Mouse (Mus musculus): ENCODE results near the gene Ash1l. TPM values are rescaled to one million over a fixed set of nuclear protein-coding genes. Genes with fewer than 3 reads are reported as not detected.

Ash1l gene
- total and polyA plus RNA-seq, 3 experiments, result 9.6 to 22.2 (median 12.8) TPM

DNA sequence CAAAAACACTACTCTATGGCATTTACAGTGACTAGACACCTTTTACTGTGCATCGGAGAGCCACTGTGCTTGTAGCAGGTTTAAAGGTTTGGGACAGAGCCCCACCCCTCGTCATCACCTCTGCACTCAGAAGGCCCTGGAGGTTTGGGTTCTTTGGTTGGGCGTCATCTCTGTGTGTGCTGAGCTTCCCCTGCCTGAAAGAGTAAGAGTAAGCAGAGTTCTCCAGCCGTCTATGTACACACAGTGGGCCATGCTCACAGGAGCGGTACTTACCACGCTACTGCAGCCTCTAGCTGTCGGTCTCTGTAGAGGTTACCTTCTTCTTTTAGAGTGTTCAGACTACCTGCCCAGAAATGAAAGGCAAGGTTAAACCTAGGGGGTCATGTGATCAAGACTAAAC lies 37.8 kb upstream of the Ash1l start:
- peaks cover 13% of the 10 kb centered on the region for H3K79me2 ChIP-seq (ENCODE audit: control insufficient read depth, insufficient read depth, low read length, poor library complexity)
- H3K4me1 ChIP-seq (ENCODE audit: control insufficient read depth in 1 of 2, insufficient read depth in 2 of 2, low read length in 2 of 2), result peaks cover 0 to 12% of the 10 kb centered on the region in 2 experiments; a peak in 1 of 4 replicates
- H3K4me3 ChIP-seq (ENCODE audit: control insufficient read depth in 1 of 2, insufficient read depth in 1 of 2, low read depth in 2 of 2, low read length in 2 of 2), result peak overlapping the region; percentile 67 to 81; a peak in 2 of 4 replicates
- H3K36me3 ChIP-seq (ENCODE audit: control insufficient read depth in 1 of 2, insufficient read depth in 2 of 2, low read length in 2 of 2), result peaks cover 0 to 9% of the 10 kb centered on the region in 2 experiments; a peak in 3 of 4 replicates
- H3K9me3 ChIP-seq (replicated peaks; ENCODE audit: insufficient read depth, low read length), result no peaks in the 10 kb centered on the region
- no peak for TF ChIP-seq ZNF384 (IDR thresholded peaks at IDR 0.05; ENCODE audit: low read depth, low read length)
- peak; percentile 76; the same call in 1 of the 2 replicates for TF ChIP-seq USF1 (IDR thresholded peaks at IDR 0.05; ENCODE audit: low read depth, low read length)
- no peaks in the 10 kb centered on the region for H3K27me3 ChIP-seq (ENCODE audit: control insufficient read depth in 1 of 2, insufficient read depth in 2 of 2, low read length in 2 of 2)
- DNase-seq (ENCODE audit: low read depth, low spot score), result no peak
- no peak overlapping the region for H3K9ac ChIP-seq (ENCODE audit: control insufficient read depth, low read depth, low read length, poor library complexity, severe bottlenecking)
- no peak overlapping the region for H3K27ac ChIP-seq (ENCODE audit: control insufficient read depth, low read depth, low read length)

- Histone ChIP-seq H3K9me3 (replicated peaks; ENCODE audit: insufficient read depth, low read length) (no peaks in the 10 kb centered on the region), H3K27ac (ENCODE audit: control insufficient read depth, low read depth, low read length) (peak within 1 kb of the TSS; percentile 79), H3K27me3 (ENCODE audit: control insufficient read depth in 1 of 2, insufficient read depth in 2 of 2, low read length in 2 of 2) (no peaks in the 10 kb centered on the region), H3K9ac (ENCODE audit: control insufficient read depth, low read depth, low read length, poor library complexity, severe bottlenecking) (peak within 1 kb of the TSS; percentile 80), H3K79me2 (ENCODE audit: control insufficient read depth, insufficient read depth, low read length, poor library complexity) (peaks cover 13% of the 10 kb centered on the region), H3K36me3 (ENCODE audit: control insufficient read depth in 1 of 2, insufficient read depth in 2 of 2, low read length in 2 of 2) (peaks cover 0 to 9% of the 10 kb centered on the region in 2 experiments; a peak in 2 of 4 replicates), H3K4me1 (ENCODE audit: control insufficient read depth in 1 of 2, insufficient read depth in 2 of 2, low read length in 2 of 2) (peaks cover 0 to 12% of the 10 kb centered on the region in 2 experiments; a peak in 1 of 4 replicates), H3K4me3 (ENCODE audit: control insufficient read depth in 1 of 2, insufficient read depth in 1 of 2, low read depth in 2 of 2, low read length in 2 of 2) (peak within 1 kb of the TSS; percentile 67 to 81)
- DNase-seq (ENCODE audit: low read depth, low spot score), result peak; percentile 99
- TF ChIP-seq USF1 (IDR thresholded peaks at IDR 0.05; ENCODE audit: low read depth, low read length), result peak; percentile 97
- no peak for TF ChIP-seq MYB (IDR thresholded peaks at IDR 0.05; ENCODE audit: low read depth, low read length)
- TF ChIP-seq RCOR1 (IDR thresholded peaks at IDR 0.05; ENCODE audit: low read depth, low read length), result no peak
- TF ChIP-seq TAL1 (IDR thresholded peaks at IDR 0.05; ENCODE audit: low read length), result no peak
- TF ChIP-seq KAT2A (conservative IDR thresholded peaks at IDR 0.05; ENCODE audit: low read depth, low read length), result no peak
- TF ChIP-seq MEF2A (IDR thresholded peaks at IDR 0.05; ENCODE audit: extremely low read depth, insufficient replicate concordance, low read depth, low read length, poor library complexity, severe bottlenecking), result 0 out of 2 replicates have a peak, but pooled peaks have one; percentile 33
- peak; percentile 90 for TF ChIP-seq ELF1 (IDR thresholded peaks at IDR 0.05; ENCODE audit: low read depth, low read length)
- TF ChIP-seq RAD21 (IDR thresholded peaks at IDR 0.05; ENCODE audit: low read depth, low read length), result no peak
- TF ChIP-seq ZNF384 (IDR thresholded peaks at IDR 0.05; ENCODE audit: low read depth, low read length), result peak; percentile 9; the same call in 1 of the 2 replicates
- TF ChIP-seq E2F4 (IDR thresholded peaks at IDR 0.05; ENCODE audit: borderline replicate concordance, low read depth, low read length), result no peak
- peak in 1 of 2 experiments; percentile 38; a peak in 2 of 4 replicates for TF ChIP-seq EP300 (IDR thresholded peaks at IDR 0.05; ENCODE audit: low read depth in 1 of 2, low read length in 2 of 2)
- peak; percentile 99 for TF ChIP-seq POLR2AphosphoS2 (IDR thresholded peaks at IDR 0.05; ENCODE audit: low read length)
- no peak for TF ChIP-seq MAFK (IDR thresholded peaks at IDR 0.05; ENCODE audit: borderline replicate concordance, low read depth, low read length)
- peak; percentile 92 for TF ChIP-seq SIN3A (IDR thresholded peaks at IDR 0.05; ENCODE audit: low read length)
- no peak for TF ChIP-seq ZC3H11A (IDR thresholded peaks at IDR 0.05; ENCODE audit: low read depth, low read length)
- TF ChIP-seq POLR2A (IDR thresholded peaks at IDR 0.05; ENCODE audit: control insufficient read depth in 1 of 2, insufficient read depth in 1 of 2, low read depth in 1 of 2, low read length in 2 of 2, poor library complexity in 1 of 2), result peak; percentile 97 to 100
- no peak for TF ChIP-seq JUND (IDR thresholded peaks at IDR 0.05; ENCODE audit: low read depth, low read length)
- peak; percentile 81 for TF ChIP-seq HCFC1 (IDR thresholded peaks at IDR 0.05; ENCODE audit: low read depth, low read length)
- no peak for TF ChIP-seq ETS1 (IDR thresholded peaks at IDR 0.05; ENCODE audit: low read depth, low read length)
- TF ChIP-seq GABPA (IDR thresholded peaks at IDR 0.05; ENCODE audit: low read depth, low read length), result no peak
- peak; percentile 94; the same call in 1 of the 2 replicates for TF ChIP-seq MXI1 (IDR thresholded peaks at IDR 0.05; ENCODE audit: low read depth, low read length)
- peak in 1 of 2 experiments; percentile 68; a peak in 1 of 4 replicates for TF ChIP-seq USF2 (IDR thresholded peaks at IDR 0.05; ENCODE audit: borderline replicate concordance in 1 of 2, insufficient read depth in 1 of 2, low read depth in 1 of 2, low read length in 2 of 2)
- peak; percentile 95 for TF ChIP-seq TBP (IDR thresholded peaks at IDR 0.05; ENCODE audit: low read depth, low read length)
- TF ChIP-seq MAX (IDR thresholded peaks at IDR 0.05; ENCODE audit: low read length), result peak; percentile 100
- 0 out of 2 replicates have a peak, but pooled peaks have one; percentile 80 for TF ChIP-seq UBTF (IDR thresholded peaks at IDR 0.05; ENCODE audit: borderline replicate concordance, insufficient read depth, low read depth, low read length)
- TF ChIP-seq NELFE (IDR thresholded peaks at IDR 0.05; ENCODE audit: low read depth, low read length), result peak; percentile 99
- TF ChIP-seq MYC (IDR thresholded peaks at IDR 0.05; ENCODE audit: low read depth, low read length), result peak; percentile 95
- 0 out of 2 replicates have a peak, but pooled peaks have one; percentile 43 for TF ChIP-seq NRF1 (IDR thresholded peaks at IDR 0.05; ENCODE audit: insufficient read depth, low read depth, low read length, poor library complexity, severe bottlenecking)
These were observed 36.7 kb upstream of the Ash1l start, which contains the start of gene Msto1 for GRCm38 (mm10) chr3:88913511-88914383. Msto1 (minus strand) TSS chr3:88913999.
